Mouse (Mus musculus): Measurements from ENCODE around the gene Gm20852.
"Not testable (repeated sequence)": the region's sequence is repeated elsewhere in the genome, so short reads cannot be mapped to it uniquely, and the experiment has no call there.

Gm20852 gene

DNA sequence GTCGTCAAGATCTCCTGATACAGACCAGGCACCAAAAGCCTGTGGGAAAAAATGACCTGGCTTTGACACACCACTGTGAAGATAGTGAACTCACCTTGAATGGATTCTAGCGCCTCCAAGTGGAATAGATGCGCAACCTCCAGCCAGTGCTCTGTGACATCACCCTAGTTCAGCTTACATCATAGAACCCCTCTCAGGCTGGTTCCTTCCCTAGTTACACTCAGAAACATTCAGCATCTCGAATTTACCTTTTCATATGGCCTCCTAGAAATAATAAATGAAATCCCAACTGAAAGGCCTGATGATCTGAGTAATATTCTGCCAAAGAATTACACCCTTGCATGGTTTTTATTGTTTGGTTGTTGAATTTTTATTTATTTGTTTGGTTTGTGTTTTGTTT is at the start of gene Gm20852:
Gm20852 (minus strand) TSS at position 101 of the 400 bp plus-strand sequence.
- DNase-seq = not testable (repeated sequence)
